In the genomic region with DNA sequence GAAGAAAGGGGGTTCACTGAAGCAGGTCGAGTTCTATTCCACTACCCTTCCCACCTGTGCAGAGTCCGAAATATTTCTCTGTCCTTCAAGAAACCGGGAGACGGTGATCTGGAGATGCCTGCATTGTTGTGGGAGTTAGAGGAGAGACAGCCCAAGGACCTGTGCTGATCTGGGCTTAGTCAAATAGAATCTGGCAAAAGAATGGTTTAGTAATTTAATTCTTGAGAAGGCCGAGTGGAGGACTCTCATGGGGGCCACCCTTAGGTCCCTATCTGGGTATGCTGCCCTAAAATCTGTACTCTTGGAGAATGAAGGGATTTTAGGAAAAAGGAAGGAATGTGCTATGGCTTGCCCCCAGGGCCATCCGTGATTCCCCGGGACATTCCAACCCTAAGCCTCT, we compare ENCODE assay signal across 28 mouse cellular contexts. TPM values are rescaled to one million over a fixed set of nuclear protein-coding genes. Genes with fewer than 3 reads are reported as not detected.
DNase-seq lines count a peak whose midpoint lies in the region; ATAC-seq lines count a peak whose summit lies in the region.
"Had no signal": no experiment of that assay in that cellular context is flagged by ENCODE, and none has a peak within 500 bp of the region (broad histone marks: within the 10 kb centered on the region; RNA-seq: fewer than 3 reads in every experiment).

No protein-coding gene starts in this region.

- whole genome bisulfite sequencing in embryonic facial prominence, embryonic 11.5 days, result 4% methylated on average over 7 of the region's 7 CpGs
- 4% methylated on average over 7 of the region's 7 CpGs for WGBS in embryonic facial prominence, embryonic 13.5 days
- WGBS in limb, embryonic 13.5 days, result 9% methylated on average over 7 of the region's 7 CpGs
- 32% methylated on average over 7 of the region's 7 CpGs for WGBS in stomach, embryonic 16.5 days

- no peaks in the 10 kb centered on the region for H3K9me3 ChIP-seq in embryonic facial prominence, embryonic 11.5 days (replicated peaks; ENCODE audit: control insufficient read depth, low read length)
- H3K9me3 ChIP-seq in embryonic facial prominence, embryonic 13.5 days, result no peaks in the 10 kb centered on the region
- no peaks in the 10 kb centered on the region for H3K9me3 ChIP-seq in limb, embryonic 13.5 days
- H3K9me3 ChIP-seq in stomach, embryonic 16.5 days (replicated peaks; ENCODE audit: control insufficient read depth, low read length), result no peaks in the 10 kb centered on the region
- H3K9me3 ChIP-seq: forebrain, embryonic 13.5 days; hindbrain, embryonic 15.5 days; kidney, embryonic 15.5 days had no signal

- peaks cover 69% of the 10 kb centered on the region for H3K27me3 ChIP-seq in embryonic facial prominence, embryonic 11.5 days (ENCODE audit: control insufficient read depth, insufficient read depth, low read length)
- peaks cover 97% of the 10 kb centered on the region for H3K27me3 ChIP-seq in embryonic facial prominence, embryonic 13.5 days
- peaks cover 90% of the 10 kb centered on the region for H3K27me3 ChIP-seq in limb, embryonic 13.5 days
- H3K27me3 ChIP-seq in stomach, embryonic 16.5 days (ENCODE audit: control insufficient read depth, insufficient read depth, low read length), result peaks cover 38% of the 10 kb centered on the region

- 0 out of 2 replicates have a peak overlapping the region, but pooled peaks have one; percentile 5 for H3K4me3 ChIP-seq in embryonic facial prominence, embryonic 11.5 days (ENCODE audit: low read depth, low read length)
- peak overlapping the region; percentile 28 for H3K4me3 ChIP-seq in embryonic facial prominence, embryonic 13.5 days
- peak overlapping the region; percentile 67 for H3K4me3 ChIP-seq in limb, embryonic 13.5 days
- peak overlapping the region; percentile 56 for H3K4me3 ChIP-seq in stomach, embryonic 16.5 days (replicated peaks; ENCODE audit: low read length)
- H3K4me3 ChIP-seq: forebrain, embryonic 13.5 days; gastrocnemius, adult 2 months; hindbrain, embryonic 15.5 days; kidney, embryonic 15.5 days; megakaryocyte, embryonic 14.5 days had no signal

- 0 out of 2 replicates have a peak overlapping the region, but pooled peaks have one; percentile 11 for H3K4me2 ChIP-seq in embryonic facial prominence, embryonic 11.5 days (ENCODE audit: low read depth, low read length)
- H3K4me2 ChIP-seq in embryonic facial prominence, embryonic 13.5 days, result peak overlapping the region; percentile 60
- peak overlapping the region; percentile 71 for H3K4me2 ChIP-seq in limb, embryonic 13.5 days (replicated peaks)
- H3K4me2 ChIP-seq in stomach, embryonic 16.5 days (ENCODE audit: low read depth, low read length), result peak overlapping the region; percentile 74
- H3K4me2 ChIP-seq: forebrain, embryonic 13.5 days; hindbrain, embryonic 15.5 days; kidney, embryonic 15.5 days; lung, embryonic 14.5 days had no signal

- H3K9ac ChIP-seq in embryonic facial prominence, embryonic 11.5 days (replicated peaks; ENCODE audit: low read length), result peak overlapping the region; percentile 23
- peak overlapping the region; percentile 78 for H3K9ac ChIP-seq in embryonic facial prominence, embryonic 13.5 days
- peak overlapping the region; percentile 94 for H3K9ac ChIP-seq in limb, embryonic 13.5 days
- H3K9ac ChIP-seq in stomach, embryonic 16.5 days (ENCODE audit: low read length), result peak overlapping the region; percentile 98
- H3K9ac ChIP-seq: forebrain, embryonic 13.5 days; hindbrain, embryonic 15.5 days; kidney, embryonic 15.5 days; liver, embryonic 14.5 days; lung, embryonic 14.5 days had no signal

- no peak for ATAC-seq in embryonic facial prominence, embryonic 11.5 days (replicated peaks; ENCODE audit: insufficient number of reproducible peaks, low FRiP score, low TSS enrichment, low read depth)
- ATAC-seq in embryonic facial prominence, embryonic 13.5 days (ENCODE audit: insufficient number of reproducible peaks, insufficient read depth, low FRiP score, low TSS enrichment, low read depth), result no peak
- ATAC-seq in limb, embryonic 13.5 days (ENCODE audit: low FRiP score, low read depth), result no peak
- no peak for ATAC-seq in stomach, embryonic 16.5 days (ENCODE audit: insufficient read depth, low FRiP score)
- ATAC-seq: forebrain, embryonic 13.5 days had no signal

- H3K36me3 ChIP-seq in embryonic facial prominence, embryonic 11.5 days (replicated peaks; ENCODE audit: control insufficient read depth, insufficient read depth, low read depth, low read length), result no peaks in the 10 kb centered on the region
- H3K36me3 ChIP-seq in embryonic facial prominence, embryonic 13.5 days, result no peaks in the 10 kb centered on the region
- no peaks in the 10 kb centered on the region for H3K36me3 ChIP-seq in limb, embryonic 13.5 days
- H3K36me3 ChIP-seq in stomach, embryonic 16.5 days (ENCODE audit: control insufficient read depth, insufficient read depth, low read length), result no peaks in the 10 kb centered on the region
- H3K36me3 ChIP-seq: hindbrain, embryonic 15.5 days; kidney, embryonic 15.5 days had no signal

- DNase-seq in embryonic facial prominence, embryonic 11.5 days (ENCODE audit: low spot score), result no peak
- DNase-seq in right cerebral cortex, adult 2 months (ENCODE audit: low spot score in 2 of 2), result no peak
- no peak for DNase-seq in urinary bladder, postnatal 25 days (ENCODE audit: low spot score)
- no peak for DNase-seq in kidney, postnatal 36 days
- DNase-seq: adrenal gland, adult 2 months; cerebellum, adult 11 months; cerebellum, postnatal 14 days; gastrocnemius, adult 2 months; heart, postnatal 4 days; kidney, adult 11 months; kidney, postnatal 4 days; left cerebral cortex, postnatal 4 days; lung, embryonic 14.5 days; lung, postnatal 36 days; midbrain, embryonic 14.5 days; right cerebral cortex, adult 18-20 months; thymus, postnatal 14 days had no signal

- 0 out of 2 replicates have a peak overlapping the region, but pooled peaks have one; percentile 28 for H3K27ac ChIP-seq in embryonic facial prominence, embryonic 11.5 days (replicated peaks; ENCODE audit: low read depth, low read length)
- peak overlapping the region; percentile 0; the same call in 1 of the 2 replicates for H3K27ac ChIP-seq in embryonic facial prominence, embryonic 13.5 days
- H3K27ac ChIP-seq in limb, embryonic 13.5 days, result peak overlapping the region; percentile 59; the same call in 1 of the 2 replicates
- H3K27ac ChIP-seq in stomach, embryonic 16.5 days (ENCODE audit: low read length), result peak overlapping the region; percentile 96
- H3K27ac ChIP-seq: forebrain, embryonic 13.5 days; gastrocnemius, adult 2 months; hindbrain, embryonic 15.5 days; kidney, embryonic 15.5 days; liver, embryonic 14.5 days had no signal

- H3K4me1 ChIP-seq in embryonic facial prominence, embryonic 11.5 days (ENCODE audit: control insufficient read depth, insufficient read depth, low read length), result peaks cover 4% of the 10 kb centered on the region
- peaks cover 32% of the 10 kb centered on the region for H3K4me1 ChIP-seq in embryonic facial prominence, embryonic 13.5 days
- H3K4me1 ChIP-seq in limb, embryonic 13.5 days, result peaks cover 34% of the 10 kb centered on the region
- H3K4me1 ChIP-seq in stomach, embryonic 16.5 days (ENCODE audit: control insufficient read depth, insufficient read depth, low read length), result peaks cover 7% of the 10 kb centered on the region; the same call in 1 of the 2 replicates

RNA-seq across cellular contexts. Expression of gene Pitx1, which starts 2.1 kb away (rescaled TPM):
- 48.5 and 54.9 TPM in 2 replicates for polyA plus RNA-seq in embryonic facial prominence, embryonic 11.5 days (2014; fragmentation: Nextera tagmentation; extraction: Ambion mirVana)
- polyA plus RNA-seq in embryonic facial prominence, embryonic 13.5 days (2015; fragmentation: Nextera tagmentation; extraction: Ambion mirVana), result 27.7 and 62.7 TPM in 2 replicates
- 88.9 and 109 TPM in 2 replicates for polyA plus RNA-seq in limb, embryonic 13.5 days (2015; fragmentation: Nextera tagmentation; extraction: Ambion mirVana)
- 106 and 110 TPM in 2 replicates for polyA plus RNA-seq in stomach, embryonic 16.5 days (2015; fragmentation: Nextera tagmentation; extraction: Ambion mirVana)
- polyA plus RNA-seq: adrenal gland, adult 2 months; C2C12; forebrain, embryonic 13.5 days; gonadal fat pad, adult 2 months; neural tube, embryonic 14.5 days had no signal

RNA-seq across cellular contexts. Expression of gene Catsper3, which starts 49.6 kb away (rescaled TPM):
- not detected in 2 replicates for polyA plus RNA-seq in embryonic facial prominence, embryonic 11.5 days (2014; fragmentation: Nextera tagmentation; extraction: Ambion mirVana)
- polyA plus RNA-seq in embryonic facial prominence, embryonic 13.5 days (2015; fragmentation: Nextera tagmentation; extraction: Ambion mirVana), result not detected in 2 replicates
- polyA plus RNA-seq in limb, embryonic 13.5 days (2015; fragmentation: Nextera tagmentation; extraction: Ambion mirVana), result 0.14 TPM in 1 of 2 replicates, not detected in the other
- 0.10 TPM in 1 of 2 replicates, not detected in the other for polyA plus RNA-seq in stomach, embryonic 16.5 days (2015; fragmentation: Nextera tagmentation; extraction: Ambion mirVana)
- polyA plus RNA-seq: hindbrain, embryonic 15.5 days; kidney, embryonic 15.5 days; midbrain, embryonic 14.5 days; neural tube, embryonic 14.5 days had no signal

Comparison
In these comparisons a context has a peak if more than half of its experiments do, and no peak if none do; other contexts are left out.
1. H3K27ac ChIP-seq: peak in every context shown above with its lines; median percentile 96 in stomach, embryonic 16.5 days; 59 in limb, embryonic 13.5 days; 28 in embryonic facial prominence, embryonic 11.5 days; 0 in embryonic facial prominence, embryonic 13.5 days.
2. H3K4me2 ChIP-seq: peak in every context shown above with its lines; median percentile 74 in stomach, embryonic 16.5 days; 71 in limb, embryonic 13.5 days; 60 in embryonic facial prominence, embryonic 13.5 days; 11 in embryonic facial prominence, embryonic 11.5 days.
3. H3K4me3 ChIP-seq: peak in every context shown above with its lines; median percentile 67 in limb, embryonic 13.5 days; 56 in stomach, embryonic 16.5 days; 28 in embryonic facial prominence, embryonic 13.5 days; 5 in embryonic facial prominence, embryonic 11.5 days.
4. H3K9ac ChIP-seq: peak in every context shown above with its lines; median percentile 98 in stomach, embryonic 16.5 days; 94 in limb, embryonic 13.5 days; 78 in embryonic facial prominence, embryonic 13.5 days; 23 in embryonic facial prominence, embryonic 11.5 days.